Mouse (Mus musculus) kidney, adult 2 months (tissue): Measurements from ENCODE around the gene Phc1. TPM values are rescaled to one million over a fixed set of nuclear protein-coding genes. Genes with fewer than 3 reads are reported as not detected.
A peak's percentile ranks its signal among the peaks of the same experiment; 100 is the strongest.

Source experiments
- DNase-seq: peaks from one replicate; pipeline ENCODE4 v3.0.0; 2021
- H3K27ac ChIP-seq: fragments of 200-500 bp; 2 replicates; pipeline ENCODE4 v1.5.1; 2012; ENCODE audit warnings: low read depth, low read length, control low read depth, inconsistent platforms; ENCODE audit not compliant: insufficient read depth
- H3K27me3 ChIP-seq: fragments of 200-500 bp; replicated peaks from 2 replicates; pipeline ENCODE4 v1.6.1; 2012; ENCODE audit warnings: mild to moderate bottlenecking, moderate library complexity, low read length, inconsistent platforms; ENCODE audit not compliant: control insufficient read depth, insufficient read depth
- H3K36me3 ChIP-seq: fragments of 200-500 bp; 2 replicates; pipeline ENCODE4 v1.6.1; 2012; ENCODE audit warnings: mild to moderate bottlenecking, moderate library complexity, low read length, inconsistent platforms; ENCODE audit not compliant: control insufficient read depth, insufficient read depth
- H3K4me1 ChIP-seq: fragments of 200-500 bp; 2 replicates; pipeline ENCODE4 v1.6.1; 2011; ENCODE audit warnings: low read length; ENCODE audit not compliant: control insufficient read depth, insufficient read depth
- H3K4me3 ChIP-seq: fragments of 200-500 bp; 2 replicates; pipeline ENCODE4 v1.5.1; 2011; ENCODE audit warnings: mild to moderate bottlenecking, low read depth, low read length, control low read depth; ENCODE audit not compliant: insufficient read depth
- CTCF ChIP-seq: fragments of 200-500 bp; conservative IDR thresholded peaks from 2 replicates; pipeline ENCODE4 v1.5.1; 2011; ENCODE audit warnings: low read depth, mild to moderate bottlenecking, control low read depth, low read length, moderate library complexity, mixed read lengths; ENCODE audit not compliant: insufficient read depth, insufficient read length
- POLR2A ChIP-seq: fragments of 200-500 bp; IDR thresholded peaks from one replicate; pipeline ENCODE4 v1.6.1; 2011; ENCODE audit warnings: low read depth, low read length, control low read depth
- WGBS: fragments of 180-500 bp; shearing (Covaris S2); methylation state at CpG from one replicate; pipeline ENCODE4 v1.1.7; 2018; 5-methylcytosine and 5-hydroxymethylcytosine counted together
- polyA plus RNA-seq: library from polyadenylated mRNA; depleted of rRNA; stranded (reverse); fragments of >200 nt; gene quantifications from 2 replicates; pipeline ENCODE4 v1.2.3, GENCODE M21; 2012

The Phc1 gene
- polyA plus RNA-seq, 1 experiment = 27.4 TPM

DNA sequence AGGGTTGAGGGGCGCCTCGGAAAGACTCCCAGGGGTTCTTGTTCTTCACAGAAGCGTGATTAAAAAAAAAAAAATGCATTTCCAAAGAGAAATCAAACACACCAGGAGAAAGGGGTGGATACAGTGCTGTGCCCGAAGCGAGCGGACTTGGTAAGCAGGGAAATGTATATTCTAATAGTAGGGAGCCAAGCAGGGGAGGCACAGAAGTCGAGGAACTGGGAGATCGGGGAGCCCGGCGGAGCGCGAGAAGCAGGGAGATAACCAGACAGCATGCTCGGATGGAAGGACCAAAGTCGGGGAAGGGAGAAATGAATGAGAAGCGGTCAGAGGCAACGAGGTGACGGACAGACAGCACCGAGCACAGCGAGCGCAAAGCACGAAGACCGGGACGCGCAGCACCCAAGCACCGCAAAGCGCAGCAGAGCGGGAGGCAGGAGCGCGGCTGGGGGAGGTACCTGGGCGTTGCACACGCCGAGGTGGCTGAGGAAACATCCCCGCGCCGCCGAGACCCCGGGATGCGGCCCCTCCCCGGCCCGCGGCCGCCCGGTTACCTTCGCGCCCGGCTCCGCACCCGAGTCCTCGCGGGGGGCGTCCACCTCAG is 1.2 kb downstream of the Phc1 start:
- no peak for TF ChIP-seq CTCF
- TF ChIP-seq POLR2A = no peak
- H3K4me1 ChIP-seq = peaks cover 14% of the 10 kb centered on the region; the same call in 1 of the 2 replicates
- no peaks in the 10 kb centered on the region for H3K27me3 ChIP-seq
- no peaks in the 10 kb centered on the region for H3K36me3 ChIP-seq
- peak; percentile 75 for DNase-seq
- 2% methylated on average over 47 of the region's 51 CpGs for WGBS
- H3K27ac ChIP-seq = peak overlapping the region; percentile 41
- peak overlapping the region; percentile 99 for H3K4me3 ChIP-seq

DNA sequence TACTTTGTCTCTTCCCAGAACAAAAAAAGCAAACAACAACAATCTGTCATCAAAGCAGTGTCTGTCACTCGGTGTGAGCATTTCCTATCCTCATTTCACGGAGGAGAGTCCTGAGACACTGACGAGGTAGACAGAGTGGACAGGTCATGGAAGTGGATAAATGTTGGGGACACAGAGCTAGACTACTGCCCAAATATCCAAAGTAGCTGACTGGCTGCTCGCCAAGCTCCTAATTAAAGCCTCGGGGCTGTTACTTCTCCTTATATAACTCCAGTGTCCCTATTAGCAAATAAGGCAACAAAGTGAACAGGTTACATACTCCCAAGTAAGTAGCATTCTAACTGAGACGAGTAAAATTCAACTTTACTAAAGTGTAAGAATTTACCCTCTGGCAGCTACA is 2.8 kb downstream of the Phc1 start:
- Histone ChIP-seq H3K27ac (no peak overlapping the region), H3K4me3 (no peak overlapping the region), H3K36me3 (peaks cover 2% of the 10 kb centered on the region; the same call in 1 of the 2 replicates), H3K27me3 (no peaks in the 10 kb centered on the region), H3K4me1 (peaks cover 14% of the 10 kb centered on the region; the same call in 1 of the 2 replicates)
- no peak for TF ChIP-seq CTCF
- TF ChIP-seq POLR2A = no peak
- DNase-seq = no peak
- 47% methylated on average over 6 of the region's 6 CpGs for WGBS

DNA sequence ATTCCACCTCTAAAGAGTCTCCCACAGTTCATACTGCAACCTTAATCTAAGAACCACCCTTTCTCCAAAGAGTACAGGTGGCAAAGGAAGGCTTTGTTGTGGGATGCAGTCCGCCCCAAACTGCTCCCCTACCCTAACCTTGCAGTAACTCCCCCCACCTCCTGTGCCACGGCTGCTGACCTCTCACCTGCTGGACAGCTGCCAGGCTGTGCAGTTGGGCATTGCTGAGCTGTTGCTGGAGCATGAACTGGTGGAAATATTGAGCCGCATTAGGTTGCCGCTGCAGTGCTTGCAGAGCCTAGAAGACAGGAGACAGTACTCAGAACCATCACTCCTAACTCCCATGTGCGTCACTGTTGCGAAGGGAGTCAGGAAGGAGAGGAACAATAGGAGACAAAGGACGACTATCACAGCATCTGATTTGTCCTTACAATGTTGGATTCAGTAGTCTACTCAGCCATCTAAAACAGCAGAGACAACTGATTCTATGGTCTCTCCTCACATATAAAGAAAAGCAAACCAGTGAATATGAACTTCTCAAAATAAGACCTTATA is 5.5 kb downstream of the Phc1 start:
- TF ChIP-seq CTCF (no peak), POLR2A (no peak)
- WGBS = 53% methylated on average over 7 of the region's 7 CpGs
- no peak overlapping the region for H3K27ac ChIP-seq
- DNase-seq = peak; percentile 47
- H3K4me1 ChIP-seq = peaks cover 10% of the 10 kb centered on the region; the same call in 1 of the 2 replicates
- no peaks in the 10 kb centered on the region for H3K27me3 ChIP-seq
- no peak overlapping the region for H3K4me3 ChIP-seq
- peaks cover 2% of the 10 kb centered on the region; the same call in 1 of the 2 replicates for H3K36me3 ChIP-seq

DNA sequence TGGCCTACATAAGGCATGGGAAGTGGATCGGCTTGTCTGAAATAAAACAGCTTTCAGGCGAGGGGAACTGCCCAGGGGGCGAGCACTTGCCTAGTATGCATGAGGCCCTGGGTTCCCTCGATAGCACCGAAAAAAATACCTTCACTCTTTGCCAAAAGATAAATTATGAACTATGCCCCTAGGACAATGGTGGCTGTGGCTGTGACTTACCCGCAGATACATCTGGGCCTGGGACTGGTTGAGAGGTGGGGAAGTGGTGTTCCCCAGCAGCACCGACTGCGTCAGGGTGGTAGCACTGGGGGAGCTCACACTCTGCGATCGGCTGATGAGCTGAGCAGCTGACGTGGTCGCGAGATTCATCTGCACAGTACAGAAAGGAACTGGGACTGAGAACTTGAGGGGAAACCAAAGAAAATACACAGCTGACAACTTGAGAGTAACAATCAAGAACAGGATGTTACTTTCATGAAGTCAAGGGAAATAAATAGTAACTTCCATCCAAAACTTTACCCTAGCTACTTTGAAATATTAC is 7.2 kb downstream of the Phc1 start:
- DNase-seq = no peak
- H3K4me1 ChIP-seq = peaks cover 7% of the 10 kb centered on the region; the same call in 1 of the 2 replicates
- no peaks in the 10 kb centered on the region for H3K27me3 ChIP-seq
- H3K36me3 ChIP-seq = peaks cover 2% of the 10 kb centered on the region; the same call in 1 of the 2 replicates
- H3K4me3 ChIP-seq = no peak overlapping the region
- TF ChIP-seq CTCF = no peak
- no peak for TF ChIP-seq POLR2A
- H3K27ac ChIP-seq = no peak overlapping the region
- WGBS = 86% methylated on average over 13 of the region's 13 CpGs

DNA sequence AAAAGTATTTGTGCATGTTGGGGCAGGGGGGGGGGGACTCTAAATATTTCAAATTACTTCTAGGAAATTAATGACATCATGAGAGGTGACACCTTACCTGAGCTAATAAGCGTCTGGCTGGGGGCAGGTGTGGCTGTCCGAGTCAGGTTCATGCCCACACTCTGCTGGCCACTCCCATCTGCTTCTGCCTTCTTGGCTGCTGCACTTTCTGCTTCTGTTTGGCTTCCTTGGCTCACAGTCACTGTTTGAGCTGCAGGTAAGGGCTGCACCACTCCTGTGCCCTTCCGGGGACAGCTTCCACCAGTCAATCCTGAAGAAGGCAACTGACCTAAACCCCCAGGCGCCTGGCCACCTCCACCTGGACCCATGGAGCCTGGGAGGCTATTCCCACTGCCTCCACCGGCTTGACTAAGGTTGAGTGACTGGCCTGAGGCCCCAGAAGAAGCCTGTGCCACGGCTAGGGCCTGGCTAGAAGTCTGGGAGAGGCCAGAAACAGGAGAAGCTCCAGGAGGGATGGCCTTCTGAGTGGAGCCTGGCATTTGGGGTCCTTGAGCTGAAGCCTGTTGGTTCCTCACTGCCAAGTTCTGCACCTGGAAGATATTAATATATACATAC is 14.9 kb downstream of the Phc1 start:
- Histone ChIP-seq H3K4me3 (no peak overlapping the region), H3K36me3 (no peaks in the 10 kb centered on the region; the same call in 1 of the 2 replicates), H3K27ac (peak overlapping the region; percentile 26), H3K27me3 (no peaks in the 10 kb centered on the region), H3K4me1 (no peaks in the 10 kb centered on the region)
- DNase-seq = peak; percentile 72
- TF ChIP-seq POLR2A = no peak
- no peak for TF ChIP-seq CTCF
- WGBS = 58% methylated on average over 6 of the region's 6 CpGs

DNA sequence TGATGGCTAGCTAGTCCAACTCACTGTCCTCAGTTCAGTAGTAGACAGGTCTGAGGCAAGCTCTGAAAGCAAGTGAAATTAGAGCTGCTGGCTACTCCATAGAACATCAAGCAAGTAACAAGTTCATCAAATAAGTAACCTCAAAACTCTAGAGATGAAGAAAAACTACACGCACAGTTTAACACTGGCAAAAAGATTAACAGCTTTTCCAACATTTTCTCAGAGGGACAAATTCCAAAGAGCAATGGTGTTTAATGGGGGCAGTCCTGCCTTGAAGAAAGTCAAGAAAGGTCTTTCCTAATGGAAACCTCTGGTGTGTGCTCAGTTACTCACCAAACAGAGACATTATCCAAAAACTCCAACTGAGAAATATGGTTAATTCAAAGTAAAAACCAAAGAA is 21.6 kb downstream of the Phc1 start:
- Histone ChIP-seq H3K27me3 (no peaks in the 10 kb centered on the region), H3K4me3 (no peak overlapping the region), H3K27ac (peak overlapping the region; percentile 68), H3K36me3 (peaks cover 13% of the 10 kb centered on the region; the same call in 1 of the 2 replicates), H3K4me1 (peaks cover 16% of the 10 kb centered on the region)
- peak; percentile 72 for DNase-seq
- TF ChIP-seq POLR2A (no peak), CTCF (no peak)
- 58% methylated on average over 1 of the region's 1 CpGs for WGBS

DNA sequence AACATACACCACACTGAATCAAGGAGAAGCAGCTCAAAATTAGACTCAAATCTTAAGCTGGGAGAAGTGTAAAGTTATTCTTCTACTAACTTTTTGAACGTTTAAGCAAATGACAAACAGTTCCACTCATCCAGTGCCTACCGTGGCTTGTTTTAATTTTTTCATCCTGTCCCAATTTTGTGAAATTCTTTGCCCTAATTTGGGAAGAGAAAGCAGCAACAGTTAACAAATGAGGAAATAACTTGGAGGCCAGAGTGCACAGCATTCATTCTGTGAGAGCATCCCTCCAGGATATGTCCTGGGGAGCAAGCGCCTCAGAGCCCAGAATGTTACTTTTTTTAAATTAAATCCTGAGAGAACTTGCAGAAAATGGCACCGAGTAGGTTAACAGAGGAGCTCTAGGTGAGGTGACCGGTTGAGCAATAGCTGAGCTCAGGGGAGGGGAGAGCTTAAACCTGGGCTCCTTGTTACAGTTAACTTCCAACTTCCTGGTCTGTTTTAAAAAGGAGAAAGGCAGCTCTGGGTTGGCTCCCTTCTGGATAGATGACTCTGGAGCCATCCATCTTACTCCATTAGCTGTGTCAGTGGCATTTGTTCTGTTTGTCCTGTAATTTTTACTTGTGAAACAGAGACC is 30.1 kb downstream of the Phc1 start:
- peak; percentile 7 for DNase-seq
- no peak overlapping the region for H3K27ac ChIP-seq
- peaks cover 17% of the 10 kb centered on the region for H3K4me1 ChIP-seq
- no peak for TF ChIP-seq CTCF
- TF ChIP-seq POLR2A = no peak
- no peak overlapping the region for H3K4me3 ChIP-seq
- H3K27me3 ChIP-seq = no peaks in the 10 kb centered on the region
- H3K36me3 ChIP-seq = peaks cover 6% of the 10 kb centered on the region
- WGBS = 22% methylated on average over 5 of the region's 5 CpGs
